Mouse (Mus musculus) liver, embryonic 13.5 days (tissue): ENCODE data around the gene Ncam1. TPM values are rescaled to one million over a fixed set of nuclear protein-coding genes. Genes with fewer than 3 reads are reported as not detected.

ENCODE experiments used
- ATAC-seq: fragments of 200-750 bp; cut with Nextera tagmentation; 2 replicates; pipeline ENCODE4 v1.8.0; 2017; ENCODE audit warnings: low read depth, mild to moderate bottlenecking, moderate number of reproducible peaks, moderate library complexity
- DNase-seq: peaks from one replicate; pipeline ENCODE4 v3.0.0; 2022
- H3K27ac ChIP-seq: fragments of 300-500 bp; sonication (generic); 2 replicates; pipeline ENCODE4 v1.5.1; 2015; ENCODE audit warnings: moderate library complexity, mild to moderate bottlenecking, inconsistent platforms
- H3K27me3 ChIP-seq: fragments of 300-500 bp; sonication (generic); 2 replicates; pipeline ENCODE4 v1.6.1; 2015; ENCODE audit warnings: mild to moderate bottlenecking, inconsistent platforms
- H3K36me3 ChIP-seq: fragments of 300-500 bp; sonication (generic); 2 replicates; pipeline ENCODE4 v1.6.1; 2015; ENCODE audit warnings: mild to moderate bottlenecking, inconsistent platforms
- H3K4me1 ChIP-seq: fragments of 300-500 bp; sonication (generic); replicated peaks from 2 replicates; pipeline ENCODE4 v1.6.1; 2015; ENCODE audit warnings: inconsistent platforms
- H3K4me2 ChIP-seq: fragments of 300-500 bp; sonication (generic); 2 replicates; pipeline ENCODE4 v1.6.1; 2015; ENCODE audit warnings: inconsistent platforms, mild to moderate bottlenecking, moderate library complexity
- H3K4me3 ChIP-seq: fragments of 300-500 bp; sonication (generic); replicated peaks from 2 replicates; pipeline ENCODE4 v1.5.1; 2015; ENCODE audit warnings: mild to moderate bottlenecking, inconsistent platforms
- H3K9ac ChIP-seq: fragments of 300-500 bp; sonication (generic); 2 replicates; pipeline ENCODE4 v1.6.1; 2015; ENCODE audit warnings: mild to moderate bottlenecking, inconsistent platforms
- H3K9me3 ChIP-seq: fragments of 300-500 bp; sonication (generic); replicated peaks from 2 replicates; pipeline ENCODE4 v1.6.1; 2016; ENCODE audit warnings: inconsistent platforms
- WGBS: fragments of 180-500 bp; shearing (Covaris S2); methylation state at CpG from one replicate; pipeline ENCODE4 v1.1.7; 2015; ENCODE audit not compliant: insufficient replicate concordance; 5-methylcytosine and 5-hydroxymethylcytosine counted together
- polyA plus RNA-seq: library from polyadenylated mRNA; unstranded; fragments of >200 nt; fragmentation: Nextera tagmentation; extraction: Ambion mirVana; gene quantifications from 2 replicates; pipeline ENCODE4 v1.2.1, GENCODE M21; 2015

Ncam1 gene
- polyA plus RNA-seq, 1 experiment from 2014 or later, result 3.8 TPM

GRCm38 (mm10) chr9:49714091-49714490, 84.6 kb downstream of the Ncam1 start:
- DNase-seq (no peak), ATAC-seq (no peak)
- no peak overlapping the region for H3K4me3 ChIP-seq
- no peak overlapping the region for H3K27ac ChIP-seq
- 49% methylated on average over 3 of the region's 3 CpGs for WGBS
- no peaks in the 10 kb centered on the region for H3K4me1 ChIP-seq
- H3K9me3 ChIP-seq, result no peaks in the 10 kb centered on the region
- H3K9ac ChIP-seq, result no peak overlapping the region
- no peaks in the 10 kb centered on the region for H3K27me3 ChIP-seq
- no peaks in the 10 kb centered on the region for H3K36me3 ChIP-seq
- no peak overlapping the region for H3K4me2 ChIP-seq

GRCm38 (mm10) chr9:49707646-49708045, 91.1 kb downstream of the Ncam1 start:
- Histone ChIP-seq H3K4me2 (no peak overlapping the region), H3K4me1 (no peaks in the 10 kb centered on the region), H3K27ac (no peak overlapping the region), H3K36me3 (no peaks in the 10 kb centered on the region), H3K9ac (no peak overlapping the region), H3K4me3 (no peak overlapping the region), H3K27me3 (no peaks in the 10 kb centered on the region), H3K9me3 (no peaks in the 10 kb centered on the region)
- ATAC-seq (no peak), DNase-seq (no peak)

GRCm38 (mm10) chr9:49704196-49704967, 94.3 kb downstream of the Ncam1 start:
- no peaks in the 10 kb centered on the region for H3K4me1 ChIP-seq
- WGBS, result 66% methylated on average over 9 of the region's 9 CpGs
- H3K27me3 ChIP-seq, result no peaks in the 10 kb centered on the region
- no peak overlapping the region for H3K4me3 ChIP-seq
- no peaks in the 10 kb centered on the region for H3K9me3 ChIP-seq
- no peak overlapping the region for H3K9ac ChIP-seq
- H3K27ac ChIP-seq, result no peak overlapping the region
- DNase-seq (no peak), ATAC-seq (no peak)
- no peaks in the 10 kb centered on the region for H3K36me3 ChIP-seq
- H3K4me2 ChIP-seq, result no peak overlapping the region

- no peak for ATAC-seq
These were observed 103.4 kb downstream of the Ncam1 start for GRCm38 (mm10) chr9:49695371-49695770.

GRCm38 (mm10) chr9:49692791-49693190, 105.9 kb downstream of the Ncam1 start:
- no peak for ATAC-seq
- 65% methylated on average over 11 of the region's 11 CpGs for WGBS
- no peaks in the 10 kb centered on the region for H3K36me3 ChIP-seq

More at GRCm38 (mm10) chr9:49695371-49695770, 103.4 kb downstream of the Ncam1 start:
- 32% methylated on average over 7 of the region's 7 CpGs for WGBS
- DNase-seq, result no peak
- Histone ChIP-seq H3K4me1 (no peaks in the 10 kb centered on the region), H3K9me3 (no peaks in the 10 kb centered on the region), H3K27ac (no peak overlapping the region), H3K4me3 (no peak overlapping the region), H3K36me3 (no peaks in the 10 kb centered on the region), H3K27me3 (no peaks in the 10 kb centered on the region), H3K9ac (no peak overlapping the region), H3K4me2 (no peak overlapping the region)

GRCm38 (mm10) chr9:49691344-49691743, 107.4 kb downstream of the Ncam1 start:
- H3K27ac ChIP-seq, result no peak overlapping the region
- 64% methylated on average over 2 of the region's 2 CpGs for WGBS
- no peaks in the 10 kb centered on the region for H3K27me3 ChIP-seq

More at GRCm38 (mm10) chr9:49692791-49693190, 105.9 kb downstream of the Ncam1 start:
- Histone ChIP-seq H3K9me3 (no peaks in the 10 kb centered on the region), H3K4me1 (no peaks in the 10 kb centered on the region), H3K9ac (no peak overlapping the region), H3K4me3 (no peak overlapping the region), H3K27me3 (no peaks in the 10 kb centered on the region), H3K27ac (no peak overlapping the region), H3K4me2 (no peak overlapping the region)
- no peak for DNase-seq

GRCm38 (mm10) chr9:49683566-49684273, 115.0 kb downstream of the Ncam1 start:
- Histone ChIP-seq H3K4me3 (no peak overlapping the region), H3K9me3 (no peaks in the 10 kb centered on the region), H3K9ac (no peak overlapping the region), H3K27me3 (no peaks in the 10 kb centered on the region), H3K36me3 (no peaks in the 10 kb centered on the region), H3K4me2 (no peak overlapping the region), H3K4me1 (no peaks in the 10 kb centered on the region), H3K27ac (no peak overlapping the region)
- ATAC-seq (no peak), DNase-seq (no peak)
- 74% methylated on average over 8 of the region's 8 CpGs for WGBS

More at GRCm38 (mm10) chr9:49691344-49691743, 107.4 kb downstream of the Ncam1 start:
- H3K4me1 ChIP-seq, result no peaks in the 10 kb centered on the region
- ATAC-seq (no peak), DNase-seq (no peak)
- no peak overlapping the region for H3K9ac ChIP-seq
- H3K36me3 ChIP-seq, result no peaks in the 10 kb centered on the region
- no peak overlapping the region for H3K4me2 ChIP-seq
- H3K9me3 ChIP-seq, result no peaks in the 10 kb centered on the region
- no peak overlapping the region for H3K4me3 ChIP-seq

- no peak for ATAC-seq
- H3K9me3 ChIP-seq, result no peaks in the 10 kb centered on the region
- no peak overlapping the region for H3K27ac ChIP-seq
- WGBS, result 78% methylated on average over 7 of the region's 7 CpGs
- no peak overlapping the region for H3K9ac ChIP-seq
- no peak for DNase-seq
- no peak overlapping the region for H3K4me3 ChIP-seq
- H3K36me3 ChIP-seq, result no peaks in the 10 kb centered on the region
- no peaks in the 10 kb centered on the region for H3K4me1 ChIP-seq
- H3K27me3 ChIP-seq, result no peaks in the 10 kb centered on the region
- no peak overlapping the region for H3K4me2 ChIP-seq
These were observed 116.8 kb downstream of the Ncam1 start for GRCm38 (mm10) chr9:49681848-49682469.

- Histone ChIP-seq H3K27ac (no peak overlapping the region), H3K27me3 (no peaks in the 10 kb centered on the region)
- WGBS, result 57% methylated on average over 3 of the region's 3 CpGs
These were observed 119.5 kb downstream of the Ncam1 start for GRCm38 (mm10) chr9:49679270-49679669.

GRCm38 (mm10) chr9:49675696-49676465, 122.8 kb downstream of the Ncam1 start:
- no peaks in the 10 kb centered on the region for H3K36me3 ChIP-seq
- H3K4me3 ChIP-seq, result no peak overlapping the region
- no peak overlapping the region for H3K9ac ChIP-seq
- no peaks in the 10 kb centered on the region for H3K4me1 ChIP-seq
- H3K27me3 ChIP-seq, result no peaks in the 10 kb centered on the region
- H3K9me3 ChIP-seq, result no peaks in the 10 kb centered on the region
- DNase-seq, result no peak
- ATAC-seq, result no peak
- no peak overlapping the region for H3K4me2 ChIP-seq
- WGBS, result 62% methylated on average over 9 of the region's 9 CpGs
- no peak overlapping the region for H3K27ac ChIP-seq

More at GRCm38 (mm10) chr9:49679270-49679669, 119.5 kb downstream of the Ncam1 start:
- Histone ChIP-seq H3K4me3 (no peak overlapping the region), H3K4me2 (no peak overlapping the region), H3K4me1 (no peaks in the 10 kb centered on the region), H3K9ac (no peak overlapping the region), H3K9me3 (no peaks in the 10 kb centered on the region), H3K36me3 (no peaks in the 10 kb centered on the region)
- no peak for ATAC-seq
- DNase-seq, result no peak

GRCm38 (mm10) chr9:49672646-49673199, 126.0 kb downstream of the Ncam1 start:
- no peaks in the 10 kb centered on the region for H3K4me1 ChIP-seq
- no peak overlapping the region for H3K9ac ChIP-seq
- no peaks in the 10 kb centered on the region for H3K36me3 ChIP-seq
- DNase-seq (no peak), ATAC-seq (no peak)
- no peak overlapping the region for H3K4me3 ChIP-seq
- H3K27ac ChIP-seq, result no peak overlapping the region
- no peak overlapping the region for H3K4me2 ChIP-seq
- H3K9me3 ChIP-seq, result no peaks in the 10 kb centered on the region; the same call in 1 of the 2 replicates
- 44% methylated on average over 6 of the region's 6 CpGs for WGBS
- no peaks in the 10 kb centered on the region for H3K27me3 ChIP-seq
